Mouse (Mus musculus): ENCODE data around the gene Rbl2. TPM values are rescaled to one million over a fixed set of nuclear protein-coding genes. Genes with fewer than 3 reads are reported as not detected.

The Rbl2 gene
- polyA plus RNA-seq, 1 experiment from 2014 or later, result 19.5 TPM

- H3K36me3 ChIP-seq (ENCODE audit: insufficient read depth), result no peaks in the 10 kb centered on the region
- H3K4me1 ChIP-seq (ENCODE audit: insufficient read depth), result peaks cover 3% of the 10 kb centered on the region; the same call in 1 of the 2 replicates
- WGBS, result 81% methylated on average over 14 of the region's 14 CpGs
- H3K4me3 ChIP-seq (ENCODE audit: low read depth, low read length), result no peak overlapping the region
- no peaks in the 10 kb centered on the region for H3K9me3 ChIP-seq (ENCODE audit: low read depth, low read length)
- DNase-seq (peak; percentile 22), ATAC-seq (ENCODE audit: insufficient read depth) (no peak)
- H3K9ac ChIP-seq, result no peak overlapping the region
- no peak overlapping the region for H3K4me2 ChIP-seq
- no peaks in the 10 kb centered on the region for H3K27me3 ChIP-seq (ENCODE audit: insufficient read depth, low read length)
- H3K27ac ChIP-seq (ENCODE audit: low read depth), result no peak overlapping the region
- TF ChIP-seq CTCF (IDR thresholded peaks at IDR 0.05; ENCODE audit: low read depth), result no peak
These were observed 65.7 kb downstream of the Rbl2 start for GRCm38 (mm10) chr8:91135308-91136181.

GRCm38 (mm10) chr8:91140828-91141227 is 71.0 kb downstream of the Rbl2 start:
- TF ChIP-seq CTCF (IDR thresholded peaks at IDR 0.05; ENCODE audit: low read depth), result no peak
- H3K27me3 ChIP-seq (ENCODE audit: insufficient read depth, low read length), result no peaks in the 10 kb centered on the region
- no peaks in the 10 kb centered on the region for H3K36me3 ChIP-seq (ENCODE audit: insufficient read depth)
- H3K9ac ChIP-seq, result no peak overlapping the region
- ATAC-seq (ENCODE audit: insufficient read depth) (no peak), DNase-seq (no peak)
- H3K4me3 ChIP-seq (ENCODE audit: low read depth, low read length), result no peak overlapping the region
- H3K27ac ChIP-seq (ENCODE audit: low read depth), result no peak overlapping the region
- 65% methylated on average over 4 of the region's 4 CpGs for WGBS
- H3K4me1 ChIP-seq (ENCODE audit: insufficient read depth), result no peaks in the 10 kb centered on the region
- no peak overlapping the region for H3K4me2 ChIP-seq
- no peaks in the 10 kb centered on the region for H3K9me3 ChIP-seq (ENCODE audit: low read depth, low read length)

DNA sequence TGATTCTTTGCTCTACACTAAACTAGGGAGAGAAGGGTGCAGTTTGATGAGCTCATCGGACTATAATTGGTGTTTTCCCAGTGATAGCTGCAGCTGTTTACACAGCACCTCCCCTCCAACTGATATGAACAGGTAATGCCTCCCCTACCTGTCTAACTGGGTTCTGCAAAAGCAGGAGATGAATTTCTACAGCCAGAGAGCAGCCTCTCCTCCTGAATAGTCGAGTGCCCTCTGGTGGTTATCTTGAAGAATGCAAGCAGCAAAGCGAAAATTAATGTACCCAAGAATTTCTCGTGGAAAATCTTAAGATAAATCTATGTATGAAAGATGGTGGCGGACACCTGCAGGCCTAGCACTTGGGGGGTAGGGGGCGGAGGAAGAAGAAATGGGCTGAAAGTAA is 77.9 kb downstream of the Rbl2 start:
- TF ChIP-seq CTCF (IDR thresholded peaks at IDR 0.05; ENCODE audit: low read depth), result peak; percentile 88
- no peak overlapping the region for H3K4me2 ChIP-seq
- DNase-seq (peak; percentile 83), ATAC-seq (ENCODE audit: insufficient read depth) (no peak; the same call in 1 of the 2 replicates)
- H3K9ac ChIP-seq, result no peak overlapping the region
- H3K36me3 ChIP-seq (ENCODE audit: insufficient read depth), result no peaks in the 10 kb centered on the region
- H3K4me3 ChIP-seq (ENCODE audit: low read depth, low read length), result no peak overlapping the region
- 7% methylated on average over 6 of the region's 6 CpGs for WGBS
- H3K4me1 ChIP-seq (ENCODE audit: insufficient read depth), result no peaks in the 10 kb centered on the region
- H3K9me3 ChIP-seq (ENCODE audit: low read depth, low read length), result no peaks in the 10 kb centered on the region
- no peaks in the 10 kb centered on the region for H3K27me3 ChIP-seq (ENCODE audit: insufficient read depth, low read length)
- no peak overlapping the region for H3K27ac ChIP-seq (ENCODE audit: low read depth)

DNA sequence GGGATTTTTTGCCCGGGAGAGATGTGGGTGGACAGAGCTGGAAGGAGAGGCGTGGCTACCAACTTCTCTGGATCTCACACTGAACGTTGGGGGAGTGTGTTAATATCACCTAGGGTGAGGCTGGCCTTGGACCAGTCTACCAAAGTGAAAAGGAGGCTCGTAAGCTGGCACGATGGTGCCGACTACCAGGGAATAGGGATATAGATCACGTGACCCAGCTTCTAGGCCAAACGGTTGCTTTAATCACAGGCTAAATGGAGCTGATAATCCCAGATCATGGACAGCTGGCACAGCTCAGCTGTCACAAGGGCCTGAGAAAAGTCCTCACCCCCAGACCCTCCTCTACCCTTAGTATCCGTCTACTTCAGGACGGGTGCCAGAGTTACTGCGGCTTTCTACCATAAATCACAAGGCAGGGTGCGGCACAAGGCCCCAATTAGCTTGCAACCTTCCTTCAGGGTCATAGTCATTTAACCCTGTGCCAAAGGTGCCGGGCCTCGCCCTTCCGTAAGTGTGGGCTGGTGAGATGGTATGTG is 78.9 kb downstream of the Rbl2 start:
- ATAC-seq (ENCODE audit: insufficient read depth) (peak; percentile 29; the same call in 1 of the 2 replicates), DNase-seq (peak; percentile 28)
- no peaks in the 10 kb centered on the region for H3K9me3 ChIP-seq (ENCODE audit: low read depth, low read length)
- H3K36me3 ChIP-seq (ENCODE audit: insufficient read depth), result no peaks in the 10 kb centered on the region
- H3K4me2 ChIP-seq, result no peak overlapping the region
- no peaks in the 10 kb centered on the region for H3K27me3 ChIP-seq (ENCODE audit: insufficient read depth, low read length)
- no peak overlapping the region for H3K4me3 ChIP-seq (ENCODE audit: low read depth, low read length)
- H3K27ac ChIP-seq (ENCODE audit: low read depth), result no peak overlapping the region
- TF ChIP-seq CTCF (IDR thresholded peaks at IDR 0.05; ENCODE audit: low read depth), result no peak
- no peak overlapping the region for H3K9ac ChIP-seq
- H3K4me1 ChIP-seq (ENCODE audit: insufficient read depth), result no peaks in the 10 kb centered on the region
- 50% methylated on average over 15 of the region's 15 CpGs for WGBS

GRCm38 (mm10) chr8:91149298-91149697 is 79.4 kb downstream of the Rbl2 start:
- Histone ChIP-seq H3K4me2 (no peak overlapping the region), H3K36me3 (ENCODE audit: insufficient read depth) (no peaks in the 10 kb centered on the region), H3K9me3 (ENCODE audit: low read depth, low read length) (no peaks in the 10 kb centered on the region; the same call in 1 of the 2 replicates), H3K9ac (no peak overlapping the region), H3K27ac (ENCODE audit: low read depth) (no peak overlapping the region), H3K4me1 (ENCODE audit: insufficient read depth) (no peaks in the 10 kb centered on the region), H3K27me3 (ENCODE audit: insufficient read depth, low read length) (no peaks in the 10 kb centered on the region), H3K4me3 (ENCODE audit: low read depth, low read length) (no peak overlapping the region)
- no peak for ATAC-seq (ENCODE audit: insufficient read depth)
- DNase-seq, result no peak
- no peak for TF ChIP-seq CTCF (IDR thresholded peaks at IDR 0.05; ENCODE audit: low read depth)
- 53% methylated on average over 3 of the region's 3 CpGs for WGBS

GRCm38 (mm10) chr8:91151531-91151930 is 81.7 kb downstream of the Rbl2 start:
- Histone ChIP-seq H3K4me1 (ENCODE audit: insufficient read depth) (no peaks in the 10 kb centered on the region), H3K4me3 (ENCODE audit: low read depth, low read length) (no peak overlapping the region), H3K4me2 (no peak overlapping the region), H3K27me3 (ENCODE audit: insufficient read depth, low read length) (no peaks in the 10 kb centered on the region), H3K27ac (ENCODE audit: low read depth) (no peak overlapping the region), H3K9me3 (ENCODE audit: low read depth, low read length) (no peaks in the 10 kb centered on the region; the same call in 1 of the 2 replicates), H3K9ac (no peak overlapping the region), H3K36me3 (ENCODE audit: insufficient read depth) (no peaks in the 10 kb centered on the region)
- ATAC-seq (ENCODE audit: insufficient read depth) (no peak), DNase-seq (no peak)
- TF ChIP-seq CTCF (IDR thresholded peaks at IDR 0.05; ENCODE audit: low read depth), result no peak
- 84% methylated on average over 7 of the region's 7 CpGs for WGBS

DNA sequence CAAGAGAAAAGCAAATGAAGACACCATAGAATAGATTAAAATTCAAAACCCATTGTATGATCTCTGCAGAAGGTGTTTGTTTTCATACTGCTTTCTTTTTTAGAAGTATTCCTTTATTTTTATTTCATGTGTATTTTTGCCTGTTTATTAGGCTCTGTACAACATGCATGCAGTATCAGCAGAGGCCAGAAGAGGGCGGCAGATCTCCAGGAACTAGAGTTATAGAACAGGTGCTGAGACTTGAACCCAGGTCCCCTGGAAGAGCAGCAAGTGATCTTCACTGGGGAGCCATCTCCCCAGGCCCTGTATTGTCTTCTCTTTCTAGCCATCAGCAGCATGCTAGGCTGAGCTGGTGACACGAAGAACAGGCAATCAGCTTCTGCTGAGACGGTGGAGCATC is 84.0 kb downstream of the Rbl2 start:
- peak; percentile 43; the same call in 1 of the 2 replicates for TF ChIP-seq CTCF (IDR thresholded peaks at IDR 0.05; ENCODE audit: low read depth)
- no peak for ATAC-seq (ENCODE audit: insufficient read depth)
- no peaks in the 10 kb centered on the region for H3K27me3 ChIP-seq (ENCODE audit: insufficient read depth, low read length)
- H3K27ac ChIP-seq (ENCODE audit: low read depth), result no peak overlapping the region
- H3K4me2 ChIP-seq, result no peak overlapping the region
- H3K4me3 ChIP-seq (ENCODE audit: low read depth, low read length), result no peak overlapping the region
- WGBS, result 74% methylated on average over 3 of the region's 3 CpGs
- H3K36me3 ChIP-seq (ENCODE audit: insufficient read depth), result no peaks in the 10 kb centered on the region
- no peak overlapping the region for H3K9ac ChIP-seq
- H3K9me3 ChIP-seq (ENCODE audit: low read depth, low read length), result no peaks in the 10 kb centered on the region; the same call in 1 of the 2 replicates
- no peak for DNase-seq
- H3K4me1 ChIP-seq (ENCODE audit: insufficient read depth), result no peaks in the 10 kb centered on the region

Data from lung, embryonic 14.5 days (tissue).